Mouse (Mus musculus) MEL (cell line): ENCODE data around the gene Jup. TPM values are rescaled to one million over a fixed set of nuclear protein-coding genes. Genes with fewer than 3 reads are reported as not detected.

Experiments
- DNase-seq: peaks from one replicate; pipeline ENCODE4 v3.0.0; 2011; ENCODE audit warnings: low read depth, low spot score
- H3K27ac ChIP-seq: 2 replicates; pipeline ENCODE4 v1.5.1; 2012; ENCODE audit warnings: low read depth, mild to moderate bottlenecking, control low read depth, low read length, moderate library complexity; ENCODE audit not compliant: control insufficient read depth
- H3K27me3 ChIP-seq, 2 experiments: fragments of 150-350 bp in 1 of 2; sonication (generic) in 1 of 2; 2 replicates each; pipeline ENCODE4 v1.6.1; 2012; ENCODE audit warnings: low read length in 2 of 2, mild to moderate bottlenecking in 2 of 2, improper control_type of control experiment in 1 of 2, moderate library complexity in 1 of 2; ENCODE audit not compliant: insufficient read depth in 2 of 2, control insufficient read depth in 1 of 2
- H3K36me3 ChIP-seq, 2 experiments: 2 replicates each; pipeline ENCODE4 v1.6.1; 2012 to 2014; ENCODE audit warnings: low read length in 2 of 2, improper control_type of control experiment in 1 of 2, inconsistent platforms in 1 of 2, mild to moderate bottlenecking in 1 of 2; ENCODE audit not compliant: insufficient read depth in 2 of 2, control insufficient read depth in 1 of 2
- H3K4me1 ChIP-seq, 2 experiments: fragments of 150-350 bp in 1 of 2; sonication (generic) in 1 of 2; 2 replicates each; pipeline ENCODE4 v1.6.1; 2012; ENCODE audit warnings: low read length in 2 of 2, improper control_type of control experiment in 1 of 2, mild to moderate bottlenecking in 1 of 2; ENCODE audit not compliant: insufficient read depth in 2 of 2, control insufficient read depth in 1 of 2
- H3K4me3 ChIP-seq, 2 experiments: fragments of 150-350 bp in 1 of 2; sonication (generic) in 1 of 2; 2 replicates each; pipeline ENCODE4 v1.5.1; 2012; ENCODE audit warnings: low read depth in 2 of 2, low read length in 2 of 2, mild to moderate bottlenecking in 2 of 2, moderate library complexity in 2 of 2, control low read depth in 1 of 2, improper control_type of control experiment in 1 of 2; ENCODE audit not compliant: control insufficient read depth in 1 of 2, insufficient read depth in 1 of 2
- H3K79me2 ChIP-seq: 2 replicates; pipeline ENCODE4 v1.6.1; 2012; ENCODE audit warnings: mild to moderate bottlenecking, low read length, moderate library complexity; ENCODE audit not compliant: control insufficient read depth, poor library complexity, insufficient read depth
- H3K9ac ChIP-seq: 2 replicates; pipeline ENCODE4 v1.6.1; 2012; ENCODE audit warnings: low read depth, mild to moderate bottlenecking, control low read depth, low read length, moderate library complexity; ENCODE audit not compliant: control insufficient read depth, poor library complexity, severe bottlenecking
- H3K9me3 ChIP-seq: fragments of 150-350 bp; sonication (generic); replicated peaks from 2 replicates; pipeline ENCODE4 v1.6.1; 2012; ENCODE audit warnings: mild to moderate bottlenecking, low read length, improper control_type of control experiment, moderate library complexity; ENCODE audit not compliant: insufficient read depth
- CHD2 ChIP-seq: IDR thresholded peaks from 2 replicates; pipeline ENCODE4 v1.6.1; 2011; ENCODE audit warnings: low read length, improper control_type of control experiment
- CTCF ChIP-seq, 3 experiments: IDR thresholded peaks in 2 of 3; conservative IDR thresholded peaks in 1 of 3; 2 replicates each; pipeline ENCODE4 v1.5.1; 2011 to 2012; ENCODE audit warnings: low read length in 3 of 3, low read depth in 2 of 3, mild to moderate bottlenecking in 2 of 3, improper control_type of control experiment in 1 of 3, inconsistent platforms in 1 of 3, mixed read lengths in 1 of 3, moderate library complexity in 1 of 3; ENCODE audit not compliant: control insufficient read depth in 1 of 3, insufficient read depth in 1 of 3, poor library complexity in 1 of 3, severe bottlenecking in 1 of 3
- ELF1 ChIP-seq: IDR thresholded peaks from 2 replicates; pipeline ENCODE4 v1.6.1; 2014; ENCODE audit warnings: low read depth, mild to moderate bottlenecking, inconsistent platforms, low read length, improper control_type of control experiment, moderate library complexity
- ETS1 ChIP-seq: IDR thresholded peaks from 2 replicates; pipeline ENCODE4 v1.6.1; 2012; ENCODE audit warnings: low read depth, mild to moderate bottlenecking, inconsistent platforms, low read length, improper control_type of control experiment, moderate library complexity
- HCFC1 ChIP-seq: IDR thresholded peaks from 2 replicates; pipeline ENCODE4 v1.6.1; 2012; ENCODE audit warnings: low read depth, mild to moderate bottlenecking, inconsistent platforms, low read length, improper control_type of control experiment, moderate library complexity
- JUND ChIP-seq: IDR thresholded peaks from 2 replicates; pipeline ENCODE4 v1.6.1; 2011; ENCODE audit warnings: low read depth, mild to moderate bottlenecking, improper control_type of control experiment, low read length
- KAT2A ChIP-seq: conservative IDR thresholded peaks from 2 replicates; pipeline ENCODE4 v1.6.1; 2012; ENCODE audit warnings: low read depth, low read length, improper control_type of control experiment, inconsistent platforms
- MYC ChIP-seq: IDR thresholded peaks from 2 replicates; pipeline ENCODE4 v1.6.1; 2011; ENCODE audit warnings: low read depth, mild to moderate bottlenecking, low read length, improper control_type of control experiment, moderate library complexity
- NRF1 ChIP-seq: IDR thresholded peaks from 2 replicates; pipeline ENCODE4 v1.6.1; 2014; ENCODE audit warnings: low read depth, mild to moderate bottlenecking, inconsistent platforms, low read length, improper control_type of control experiment, moderate library complexity; ENCODE audit not compliant: poor library complexity, insufficient read depth, severe bottlenecking
- RCOR1 ChIP-seq: IDR thresholded peaks from 2 replicates; pipeline ENCODE4 v1.6.1; 2012; ENCODE audit warnings: low read depth, mild to moderate bottlenecking, inconsistent platforms, low read length, improper control_type of control experiment
- TBP ChIP-seq: IDR thresholded peaks from 2 replicates; pipeline ENCODE4 v1.8.0; 2011; ENCODE audit warnings: low read depth, low read length, improper control_type of control experiment
- USF2 ChIP-seq, 2 experiments: IDR thresholded peaks; 2 replicates each; pipeline ENCODE4 v1.6.1; 2011 to 2012; ENCODE audit warnings: improper control_type of control experiment in 2 of 2, low read length in 2 of 2, borderline replicate concordance in 1 of 2, inconsistent platforms in 1 of 2, low read depth in 1 of 2, mild to moderate bottlenecking in 1 of 2; ENCODE audit not compliant: insufficient read depth in 1 of 2
- ZC3H11A ChIP-seq: IDR thresholded peaks from 2 replicates; pipeline ENCODE4 v1.6.1; 2012; ENCODE audit warnings: low read depth, mild to moderate bottlenecking, inconsistent platforms, low read length, improper control_type of control experiment
- ZNF384 ChIP-seq: IDR thresholded peaks from 2 replicates; pipeline ENCODE4 v1.6.1; 2012; ENCODE audit warnings: low read depth, mild to moderate bottlenecking, inconsistent platforms, low read length, improper control_type of control experiment
- polyA plus RNA-seq, 2 experiments: library from polyadenylated mRNA; stranded (reverse) in 1 of 2; unstranded in 1 of 2; fragments of >175 nt in 1 of 2; fragments of >200 nt in 1 of 2; gene quantifications; 2 replicates each; pipeline versions ENCODE4 v1.2.1 to v1.2.4; 2012; ENCODE audit warnings: low replicate concordance in 2 of 2, low read depth in 1 of 2; ENCODE audit not compliant: insufficient read length in 2 of 2, insufficient read depth in 1 of 2, missing spikeins in 1 of 2
- total RNA-seq: library from RNA; depleted of rRNA; stranded (reverse); fragments of 300-350 nt; gene quantifications from 2 replicates; pipeline ENCODE4 v1.2.3, GENCODE M21; 2012

The Jup gene
- total and polyA plus RNA-seq, 3 experiments, result 1.0 to 8.5 TPM; not detected in 1

DNA sequence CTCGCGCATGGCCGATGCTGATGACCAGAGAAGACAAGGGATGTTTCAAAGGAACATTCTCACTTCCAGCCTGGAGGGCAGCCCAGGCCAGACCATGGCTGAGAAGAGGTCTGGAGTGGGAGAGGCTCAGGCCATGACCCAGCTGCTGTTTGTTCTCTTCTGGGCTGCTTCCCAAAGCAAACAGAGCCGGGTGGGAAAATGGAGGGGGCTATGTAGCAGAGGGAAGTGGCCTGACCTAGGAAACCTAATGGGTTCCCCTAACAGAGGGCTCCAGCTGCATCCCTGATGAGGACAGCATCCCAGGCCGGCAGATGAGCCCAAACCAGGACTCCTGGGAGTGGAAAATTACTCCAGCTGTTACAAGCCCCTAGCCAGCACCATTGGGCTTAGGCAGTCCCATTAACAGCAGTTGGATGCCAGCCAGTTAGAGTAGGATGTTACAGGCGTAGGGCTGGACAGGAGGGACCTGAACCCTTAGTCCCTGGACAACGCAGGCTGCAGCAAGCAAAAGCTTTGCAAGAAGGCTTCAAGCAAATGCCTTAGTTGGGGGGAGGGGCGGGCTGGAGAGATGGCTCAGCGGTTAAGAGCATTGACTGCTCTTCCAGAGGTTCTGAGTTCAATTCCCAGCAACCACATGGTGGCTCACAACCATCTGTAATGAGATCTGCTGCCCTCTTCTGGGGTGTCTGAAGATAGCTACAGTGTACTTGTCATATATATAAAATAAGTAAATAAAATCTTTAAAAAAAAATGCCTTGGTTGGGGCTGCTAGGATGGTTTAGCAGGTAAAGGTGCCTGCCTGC, 6.3 kb downstream of the Jup start:
- TF ChIP-seq ZNF384, result 0 out of 2 replicates have a peak, but pooled peaks have one; percentile 28
- no peak for TF ChIP-seq KAT2A
- TF ChIP-seq CTCF (IDR thresholded peaks at IDR 0.05 in 2 of 3, conservative IDR thresholded peaks at IDR 0.05 in 1 of 3; ENCODE audit: control insufficient read depth in 1 of 3, insufficient read depth in 1 of 3, low read depth in 2 of 3, low read length in 3 of 3, poor library complexity in 1 of 3, severe bottlenecking in 1 of 3), result peak in 1 of 3 experiments; percentile 36; a peak in 2 of 6 replicates
- TF ChIP-seq ELF1, result no peak
- TF ChIP-seq, all 39 proteins: peak for 2
- DNase-seq, result no peak

DNA sequence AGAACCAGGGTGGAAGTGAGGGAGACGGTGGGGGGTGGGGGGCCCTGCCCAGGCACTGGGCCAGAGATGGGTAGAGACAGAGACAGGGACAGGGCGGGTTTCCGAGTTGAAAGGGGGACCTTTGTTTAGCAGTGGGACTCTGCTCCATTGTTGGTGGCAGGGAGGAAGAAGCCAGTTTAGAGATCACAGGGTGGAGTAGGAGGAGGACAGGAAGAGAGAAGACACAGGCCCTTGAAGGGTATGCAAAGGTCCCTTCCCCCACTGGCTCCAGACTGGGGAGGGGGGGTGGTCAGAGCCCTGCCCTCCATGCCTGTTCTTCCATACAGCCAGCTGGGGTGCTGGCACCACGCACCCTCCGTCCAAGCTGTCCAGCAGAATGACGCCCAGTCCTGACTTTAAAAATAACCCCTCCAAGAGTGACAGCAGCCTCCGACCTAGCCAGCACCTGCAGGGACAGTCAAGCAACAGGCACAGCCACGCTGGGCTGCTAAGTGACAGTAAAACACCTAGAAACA, 7.6 kb downstream of the Jup start:
- Histone ChIP-seq H3K9ac (no peak overlapping the region), H3K27ac (no peak overlapping the region), H3K4me3 (no peak overlapping the region), H3K36me3 (no peaks in the 10 kb centered on the region), H3K79me2 (no peaks in the 10 kb centered on the region)
- no peak for DNase-seq
- TF ChIP-seq JUND (no peak), ZC3H11A (no peak), ETS1 (no peak), HCFC1 (no peak), USF2 (IDR thresholded peaks at IDR 0.05; ENCODE audit: borderline replicate concordance in 1 of 2, insufficient read depth in 1 of 2, low read depth in 1 of 2, low read length in 2 of 2) (no peak), TBP (no peak), MYC (no peak), CHD2 (no peak), NRF1 (no peak), RCOR1 (no peak)
- TF ChIP-seq, all 39 proteins: peak for 0
- peaks cover 0 to 9% of the 10 kb centered on the region in 2 experiments; a peak in 2 of 4 replicates for H3K4me1 ChIP-seq
- no peaks in the 10 kb centered on the region for H3K9me3 ChIP-seq
- no peaks in the 10 kb centered on the region; a peak in 1 of 4 replicates for H3K27me3 ChIP-seq

More for the DNA sequence above, 6.3 kb downstream of the Jup start:
- Histone ChIP-seq H3K4me1 (peaks cover 0 to 22% of the 10 kb centered on the region in 2 experiments; a peak in 2 of 4 replicates), H3K27ac (no peak overlapping the region), H3K36me3 (peaks cover 0 to 7% of the 10 kb centered on the region in 2 experiments; a peak in 2 of 4 replicates), H3K9ac (no peak overlapping the region), H3K79me2 (no peaks in the 10 kb centered on the region), H3K27me3 (no peaks in the 10 kb centered on the region; a peak in 1 of 4 replicates), H3K4me3 (no peak overlapping the region), H3K9me3 (no peaks in the 10 kb centered on the region)
